Mouse (Mus musculus): Measurements from ENCODE around the gene Slc44a2.

- TF ChIP-seq CTCF (IDR thresholded peaks at IDR 0.05; ENCODE audit: insufficient read depth, low read length): no peak
- TF ChIP-seq POLR2A (IDR thresholded peaks at IDR 0.05; ENCODE audit: borderline replicate concordance, extremely low read depth, low read depth, low read length): no peak
Measured at GRCm38 (mm10) chr9:21368131-21368584, 47.7 kb downstream of the Slc44a2 start.
